18 mouse cellular contexts compared by ENCODE assay signal in genomic region chr9:98061646-98062045, GRCm38 (mm10). TPM values are rescaled to one million over a fixed set of nuclear protein-coding genes. Genes with fewer than 3 reads are reported as not detected.
"Had no signal": no experiment of that assay in that cellular context is flagged by ENCODE, and none has a peak within 500 bp of the region (broad histone marks: within the 10 kb centered on the region; RNA-seq: fewer than 3 reads in every experiment).

No protein-coding gene starts in this region.

- DNase-seq: kidney, adult 9 months; kidney, postnatal 36 days; left cerebral cortex, postnatal 4 days; lung, adult 18-20 months; lung, postnatal 4 days; right cerebral cortex, postnatal 4 days; spleen, adult 18-20 months; thymus, adult 2 months; thymus, postnatal 25 days had no signal

- H3K4me1 ChIP-seq: limb, embryonic 13.5 days; midbrain, embryonic 15.5 days; neural tube, embryonic 12.5 days had no signal

- H3K4me3 ChIP-seq: layer of hippocampus, adult 2 months; limb, embryonic 13.5 days; midbrain, embryonic 15.5 days; neural tube, embryonic 12.5 days had no signal

- H3K27me3 ChIP-seq: limb, embryonic 13.5 days; midbrain, embryonic 15.5 days; neural tube, embryonic 12.5 days had no signal

- H3K27ac ChIP-seq: kidney, postnatal 0 days; layer of hippocampus, adult 2 months; limb, embryonic 13.5 days; liver, embryonic 14.5 days; midbrain, embryonic 15.5 days; neural tube, embryonic 12.5 days had no signal

RNA-seq across cellular contexts. Expression of gene Clstn2, which starts 28.7 kb away (rescaled TPM):
- total RNA-seq: megakaryocyte, adult 5-6 weeks; monocyte, adult 5-6 weeks; neutrophil, adult 5-6 weeks had no signal
